Mouse (Mus musculus) spleen, postnatal 14 days (tissue): ENCODE measurements around the gene Thbs1.

Source experiments
- DNase-seq, 2 experiments: peaks; one replicate each; pipeline ENCODE4 v3.0.0; 2021 to 2022; ENCODE audit warnings: low spot score in 2 of 2

Gene Thbs1

DNA sequence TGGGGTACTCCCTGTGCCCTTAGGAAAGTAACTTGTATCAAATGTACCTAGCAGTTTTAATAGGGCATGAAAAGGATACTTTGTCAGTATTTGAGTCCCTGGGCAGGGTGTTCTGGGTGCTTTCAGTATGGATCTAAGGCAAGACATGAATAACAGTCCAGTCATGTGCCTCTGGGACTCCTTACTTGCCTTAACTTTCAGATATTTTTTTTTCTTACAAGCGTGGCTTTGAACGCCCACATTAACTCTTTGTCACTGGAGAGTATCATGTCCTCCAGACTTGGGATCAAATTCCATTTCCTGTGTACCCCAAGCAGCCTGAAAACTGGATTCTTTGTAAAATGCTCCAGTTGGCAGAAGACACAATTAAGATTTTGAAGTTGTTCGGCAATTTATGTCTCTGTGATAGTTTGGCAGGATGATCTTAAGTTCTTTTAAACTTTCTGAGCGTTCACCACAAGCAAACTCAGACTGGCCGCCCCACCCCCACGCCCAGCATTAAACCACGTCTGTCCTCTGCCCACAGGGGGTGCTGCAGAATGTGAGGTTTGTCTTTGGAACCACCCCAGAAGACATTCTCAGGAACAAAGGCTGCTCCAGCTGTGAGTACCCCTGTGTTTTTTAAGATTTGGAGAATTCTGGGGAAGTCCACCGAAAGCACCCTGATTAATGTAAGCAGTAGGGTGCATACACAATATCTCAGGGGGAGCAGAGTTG lies 2.3 kb downstream of the Thbs1 start:
- no peak for DNase-seq

DNA sequence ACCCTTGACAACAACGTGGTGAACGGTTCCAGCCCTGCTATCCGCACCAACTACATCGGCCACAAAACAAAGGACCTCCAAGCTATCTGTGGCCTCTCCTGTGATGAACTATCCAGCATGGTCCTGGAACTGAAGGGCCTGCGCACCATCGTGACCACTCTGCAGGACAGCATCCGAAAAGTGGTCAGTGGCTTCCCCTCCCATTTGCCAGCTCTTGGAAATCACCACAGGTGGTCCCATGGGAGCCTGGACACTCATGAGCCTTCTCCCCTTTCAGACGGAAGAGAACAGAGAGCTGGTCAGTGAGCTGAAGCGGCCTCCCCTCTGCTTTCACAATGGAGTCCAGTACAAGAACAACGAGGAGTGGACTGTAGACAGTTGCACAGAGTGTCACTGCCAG lies 3.0 kb downstream of the Thbs1 start:
- DNase-seq: no peak

DNA sequence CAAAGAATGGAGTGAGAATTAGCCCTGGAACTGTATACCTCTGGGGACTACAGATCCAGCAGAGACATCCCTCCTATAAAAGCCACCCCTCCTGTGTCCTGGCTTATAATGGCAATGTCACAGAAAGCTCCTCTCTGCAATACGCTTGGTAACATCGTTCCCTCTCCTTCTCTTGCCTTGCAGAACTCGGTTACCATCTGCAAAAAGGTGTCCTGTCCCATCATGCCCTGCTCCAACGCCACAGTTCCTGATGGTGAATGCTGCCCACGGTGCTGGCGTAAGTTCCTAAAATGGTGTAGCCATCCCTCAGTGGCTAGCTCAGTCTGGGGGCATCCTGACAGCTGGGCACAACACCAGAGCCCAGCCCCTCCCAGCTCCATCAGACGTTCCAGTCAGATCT lies 4.0 kb downstream of the Thbs1 start:
- no peak for DNase-seq

DNA sequence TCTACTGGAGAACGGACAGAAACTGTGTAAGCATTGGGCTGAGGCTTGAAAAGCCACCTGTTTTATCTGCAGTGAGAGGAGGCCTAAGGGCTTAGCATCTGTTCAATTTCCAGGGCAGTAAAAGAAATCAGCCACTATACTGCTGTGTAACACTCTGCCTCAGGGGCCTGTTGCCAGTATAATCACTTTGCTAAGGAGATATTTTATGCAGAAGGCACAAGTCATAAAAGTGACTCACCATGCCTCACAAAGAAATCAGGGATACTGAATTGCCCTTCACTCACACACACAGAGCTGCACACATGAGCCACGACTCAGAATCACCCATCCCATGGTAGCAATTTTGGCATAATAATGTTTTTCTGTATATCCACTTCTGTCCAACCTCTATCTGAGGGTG lies 4.5 kb downstream of the Thbs1 start:
- no peak for DNase-seq

DNA sequence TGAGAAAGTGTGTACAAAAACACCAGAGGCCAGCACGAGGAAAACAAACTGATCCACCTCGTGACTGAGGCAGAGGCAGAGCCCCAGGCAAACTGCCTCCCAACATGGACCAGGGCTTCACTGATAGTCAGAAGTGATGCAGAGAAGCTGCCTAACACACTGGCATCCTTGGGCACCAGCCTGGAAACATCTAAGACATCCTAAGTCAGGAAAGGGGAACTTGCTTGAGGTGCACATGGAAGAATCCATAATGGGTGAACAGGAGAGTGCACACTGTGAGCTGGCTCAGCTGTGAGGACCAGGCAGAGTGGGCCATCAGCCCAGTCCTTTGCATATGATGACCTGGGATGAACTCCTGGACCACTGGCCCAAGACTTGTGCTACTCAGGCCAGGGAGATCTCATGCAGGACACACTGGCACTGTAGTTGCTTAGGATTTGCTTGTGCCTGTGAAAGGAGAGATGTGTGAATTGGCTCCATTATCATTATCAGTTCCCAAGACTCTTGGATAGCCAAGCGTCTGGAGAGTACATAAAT lies 5.1 kb downstream of the Thbs1 start:
- DNase-seq: no peak

DNA sequence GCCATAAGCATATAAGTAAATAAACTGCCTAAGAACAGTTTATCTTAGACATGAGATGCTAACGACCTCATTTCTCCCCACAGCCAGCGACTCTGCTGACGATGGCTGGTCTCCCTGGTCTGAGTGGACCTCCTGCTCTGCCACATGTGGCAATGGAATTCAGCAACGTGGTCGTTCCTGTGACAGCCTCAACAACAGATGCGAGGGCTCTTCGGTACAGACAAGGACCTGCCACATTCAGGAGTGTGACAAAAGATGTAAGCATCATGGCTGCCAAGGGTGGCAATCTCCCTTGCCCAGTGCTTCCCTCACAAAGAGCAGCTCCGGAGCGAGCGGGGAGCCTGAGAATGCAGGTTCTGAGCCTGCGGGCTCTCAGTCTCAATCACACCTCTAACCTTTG lies 5.7 kb downstream of the Thbs1 start:
- no peak for DNase-seq

DNA sequence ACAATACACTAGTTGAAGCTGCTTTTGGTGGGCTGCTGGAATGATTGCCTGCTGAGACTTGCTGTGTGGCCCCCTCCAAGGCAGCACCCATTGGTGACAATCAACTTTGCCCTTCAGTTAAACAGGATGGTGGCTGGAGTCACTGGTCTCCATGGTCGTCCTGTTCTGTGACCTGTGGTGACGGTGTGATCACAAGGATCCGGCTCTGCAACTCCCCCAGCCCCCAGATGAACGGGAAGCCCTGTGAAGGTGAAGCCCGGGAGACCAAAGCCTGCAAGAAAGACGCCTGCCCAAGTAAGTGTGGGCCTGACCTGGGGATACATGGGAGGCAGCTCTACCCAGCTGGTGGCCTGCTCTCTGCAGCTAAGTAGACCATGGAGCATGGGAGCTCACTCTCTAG lies 6.4 kb downstream of the Thbs1 start:
- DNase-seq: no peak

DNA sequence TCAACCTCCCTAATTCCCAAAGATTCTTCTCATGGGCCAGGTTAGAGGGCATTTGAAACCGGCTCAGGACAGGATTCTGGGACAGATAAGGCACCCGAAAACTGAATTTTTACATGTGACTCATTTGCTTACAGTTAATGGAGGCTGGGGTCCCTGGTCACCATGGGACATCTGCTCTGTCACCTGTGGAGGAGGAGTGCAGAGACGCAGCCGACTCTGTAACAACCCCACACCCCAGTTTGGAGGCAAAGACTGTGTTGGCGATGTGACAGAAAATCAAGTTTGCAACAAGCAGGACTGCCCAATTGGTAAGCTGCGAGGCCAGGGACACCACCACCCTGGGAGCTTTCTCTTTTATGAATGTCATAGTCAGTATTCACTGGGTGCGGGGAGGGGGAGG lies 6.8 kb downstream of the Thbs1 start:
- no peak for DNase-seq

DNA sequence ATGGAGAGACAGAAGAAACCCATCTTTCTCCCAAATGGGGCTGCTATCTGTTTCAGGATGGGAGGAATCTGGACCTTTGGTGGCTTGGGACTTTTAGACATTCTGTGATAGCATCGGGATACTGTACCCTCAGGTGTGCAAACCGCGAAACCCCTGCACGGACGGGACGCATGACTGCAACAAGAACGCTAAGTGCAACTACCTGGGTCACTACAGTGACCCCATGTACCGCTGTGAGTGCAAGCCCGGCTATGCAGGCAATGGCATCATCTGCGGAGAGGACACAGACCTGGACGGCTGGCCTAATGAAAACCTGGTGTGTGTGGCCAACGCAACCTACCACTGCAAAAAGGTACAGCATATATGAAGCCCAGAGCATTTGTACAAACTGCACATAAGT lies 8.0 kb downstream of the Thbs1 start:
- DNase-seq: no peak

DNA sequence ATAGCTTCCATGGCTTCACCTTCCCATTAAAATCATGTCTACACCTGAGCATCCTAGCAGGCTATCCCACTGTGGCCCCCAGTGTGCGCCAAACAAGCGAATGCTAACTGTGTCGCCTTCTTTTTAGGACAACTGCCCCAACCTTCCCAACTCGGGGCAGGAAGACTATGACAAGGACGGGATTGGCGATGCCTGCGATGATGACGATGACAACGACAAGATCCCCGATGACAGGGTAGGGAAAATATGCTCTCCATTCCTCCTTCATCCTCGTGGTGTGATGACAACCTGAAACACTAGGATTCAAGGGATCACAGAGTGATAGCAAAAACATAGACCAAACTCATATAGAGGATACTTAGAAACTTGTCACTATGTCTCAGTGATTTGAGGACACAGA lies 8.4 kb downstream of the Thbs1 start:
- no peak for DNase-seq

DNA sequence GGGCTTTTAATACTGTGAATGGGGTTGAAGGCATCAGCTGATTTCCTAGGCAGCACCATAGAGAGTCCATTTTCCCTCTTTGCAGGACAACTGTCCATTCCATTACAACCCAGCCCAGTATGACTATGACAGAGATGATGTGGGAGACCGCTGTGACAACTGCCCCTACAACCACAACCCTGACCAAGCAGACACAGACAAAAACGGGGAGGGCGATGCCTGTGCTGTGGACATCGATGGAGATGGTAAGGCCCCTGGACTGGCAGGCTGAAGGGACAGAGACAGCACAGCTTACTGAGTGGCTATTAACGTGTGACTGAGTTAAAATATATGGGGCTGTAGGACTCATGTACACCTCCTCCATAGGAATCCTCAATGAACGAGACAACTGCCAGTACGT lies 9.1 kb downstream of the Thbs1 start:
- DNase-seq: no peak

DNA sequence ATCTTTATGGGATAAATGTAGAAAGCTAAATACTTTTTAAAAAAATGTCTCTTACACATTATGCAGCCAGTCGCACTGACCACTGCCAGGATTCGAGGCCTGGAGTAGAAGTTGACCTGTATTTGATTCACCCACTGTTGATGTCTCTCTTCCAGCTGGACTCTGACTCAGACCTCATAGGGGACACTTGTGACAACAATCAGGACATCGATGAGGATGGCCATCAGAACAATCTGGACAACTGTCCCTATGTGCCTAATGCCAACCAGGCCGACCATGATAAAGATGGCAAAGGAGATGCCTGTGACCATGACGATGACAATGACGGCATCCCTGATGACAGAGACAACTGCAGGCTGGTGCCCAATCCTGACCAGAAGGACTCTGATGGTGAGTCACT lies 10.6 kb downstream of the Thbs1 start:
- no peak for DNase-seq

DNA sequence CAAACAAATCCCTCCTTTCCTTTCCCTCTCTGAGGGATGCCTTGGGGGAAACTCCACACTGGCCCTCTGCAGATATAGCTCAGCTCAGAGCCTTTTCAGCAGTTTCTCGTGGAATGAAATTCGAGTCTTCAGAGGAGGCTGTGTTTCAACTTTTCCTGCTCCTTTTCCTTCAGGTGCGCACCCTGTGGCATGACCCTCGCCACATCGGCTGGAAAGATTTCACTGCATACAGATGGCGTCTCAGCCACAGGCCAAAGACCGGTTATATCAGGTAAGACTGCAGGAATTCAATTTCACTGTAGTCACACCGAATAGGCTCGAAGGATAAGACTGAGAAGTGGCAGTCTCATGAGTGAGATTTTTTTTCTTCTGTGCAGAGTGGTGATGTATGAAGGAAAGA lies 12.1 kb downstream of the Thbs1 start:
- DNase-seq: no peak

DNA sequence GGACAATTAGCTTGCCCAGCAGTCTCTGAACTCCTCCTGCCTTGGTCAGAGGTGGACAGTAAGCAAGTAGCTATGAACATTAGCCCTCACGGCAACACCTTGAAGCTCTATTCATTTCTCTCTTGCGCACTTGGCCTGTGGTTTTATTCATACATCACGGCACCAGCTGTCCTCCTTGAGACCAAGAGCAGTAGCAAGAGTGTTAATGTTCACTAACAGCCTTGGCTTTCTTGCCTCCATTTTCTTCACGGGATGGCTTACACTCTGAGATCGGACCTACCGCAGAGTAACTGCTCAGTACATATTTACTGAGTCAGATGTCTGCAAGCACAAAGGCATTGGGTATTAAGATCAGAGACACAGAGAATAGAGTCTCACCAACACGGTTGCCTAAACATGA lies 12.8 kb downstream of the Thbs1 start:
- no peak for DNase-seq

DNA sequence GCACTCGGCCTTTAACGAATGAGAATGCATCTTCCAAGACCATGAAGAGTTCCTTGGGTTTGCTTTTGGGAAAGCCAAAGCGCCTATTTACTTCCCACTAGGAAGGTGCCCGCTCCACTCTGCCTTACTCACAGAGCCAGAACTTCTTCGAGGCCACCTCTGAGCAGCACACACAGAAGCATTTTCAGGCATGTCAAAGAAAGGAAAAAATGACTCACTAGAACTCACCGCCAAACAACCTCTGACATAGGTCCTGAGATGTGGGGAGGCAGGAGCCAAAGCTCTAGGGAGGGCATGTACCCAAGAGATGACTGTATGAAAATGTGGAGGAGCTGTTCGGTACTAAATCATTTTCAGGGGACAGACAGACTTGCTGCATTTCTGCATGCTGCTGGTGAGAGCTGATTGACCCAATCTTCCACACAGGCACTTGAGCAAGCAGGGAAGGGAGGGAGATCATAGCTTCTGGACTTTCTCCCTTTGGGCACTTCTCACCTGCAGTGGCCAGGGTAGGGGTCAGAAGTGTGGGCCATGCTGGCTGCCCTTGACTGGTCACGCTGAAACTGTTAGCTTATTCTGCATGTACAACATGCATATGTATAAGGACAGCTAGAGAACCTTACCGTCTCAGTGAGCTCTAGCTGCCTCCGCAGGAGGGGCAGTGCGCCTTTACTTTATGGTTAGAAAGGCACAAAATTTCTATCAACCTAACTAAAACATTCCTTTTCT lies 13.7 kb downstream of the Thbs1 start:
- DNase-seq: no peak

DNA sequence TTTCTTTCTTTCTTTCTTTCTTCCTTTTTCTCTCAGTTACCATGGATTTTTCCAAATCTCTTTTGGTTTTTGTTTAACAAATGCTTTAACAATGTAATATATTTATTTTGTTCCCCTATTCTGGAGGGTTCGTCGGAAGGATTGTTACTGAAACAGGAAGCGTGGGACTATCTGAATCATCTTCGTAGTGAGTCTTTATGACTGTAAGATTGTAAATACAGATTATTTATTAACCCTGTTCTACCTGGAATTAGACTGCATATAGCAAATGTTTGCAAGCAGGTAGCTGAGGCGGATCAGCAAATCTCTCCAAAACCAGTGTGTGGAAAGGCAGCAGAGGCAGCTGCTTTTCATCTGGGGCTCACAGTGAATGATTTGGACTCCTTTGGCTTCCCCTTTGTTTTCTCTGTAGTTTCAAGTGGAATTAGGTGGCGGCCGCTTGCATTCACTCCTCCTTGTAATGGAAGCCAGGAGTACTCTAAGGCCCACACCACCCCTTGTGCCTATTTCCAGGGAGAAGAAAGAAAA lies 14.3 kb downstream of the Thbs1 start:
- DNase-seq: no peak

DNA sequence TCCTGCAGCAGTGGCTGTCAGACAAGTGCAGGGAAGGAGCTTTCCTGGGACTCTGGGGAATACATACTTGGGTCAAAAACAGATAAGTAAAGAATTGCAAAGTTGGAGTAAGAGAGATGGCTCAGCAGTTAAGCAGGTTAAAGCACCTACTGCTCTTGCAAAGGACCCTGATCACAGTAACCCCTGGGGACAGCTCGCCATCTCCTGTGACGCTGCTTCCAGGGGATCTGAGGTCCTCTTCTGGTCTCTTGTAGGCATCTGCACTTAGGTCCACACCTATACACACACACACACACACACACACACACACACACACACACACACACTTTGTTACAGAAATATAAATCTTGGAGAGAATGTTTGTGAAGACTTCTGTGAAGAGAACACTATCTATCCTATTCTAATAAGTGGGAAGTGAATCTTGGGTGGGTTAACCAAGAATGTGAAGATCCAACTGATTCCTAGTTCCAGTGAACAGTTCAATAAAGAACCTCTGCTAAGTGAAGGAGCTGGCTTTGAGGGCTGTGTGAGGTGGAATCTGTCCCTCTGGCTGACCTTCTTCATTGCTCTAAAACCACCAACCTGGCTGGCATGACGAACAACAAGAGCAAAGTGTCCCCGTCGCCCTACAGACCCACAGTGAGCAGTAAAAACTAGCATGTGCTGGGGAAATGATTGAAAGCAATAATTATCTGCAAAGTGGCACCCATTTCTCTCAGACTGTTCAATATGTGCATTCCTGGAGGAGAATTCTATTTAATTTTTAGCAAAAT lies 16.0 kb downstream of the Thbs1 start:
- no peak for DNase-seq

DNA sequence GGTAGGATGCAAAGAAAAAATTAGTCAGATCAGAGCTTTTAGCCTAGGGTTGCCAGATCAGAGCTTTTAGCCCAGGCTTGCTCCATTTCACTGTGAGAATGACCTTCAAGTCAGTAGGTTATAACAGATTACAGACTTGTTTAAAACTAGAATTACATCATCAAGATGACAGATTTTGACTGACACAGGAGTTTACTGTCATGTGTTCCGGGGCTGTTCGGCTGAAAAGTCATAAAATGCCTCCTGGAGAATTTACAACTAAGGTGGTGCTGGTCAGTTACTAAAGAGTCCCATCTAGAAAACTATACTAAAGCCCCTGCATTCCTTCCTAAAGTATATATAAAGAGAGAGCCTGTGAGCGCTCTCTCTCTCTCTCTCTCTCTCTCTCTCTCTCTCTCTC lies 16.6 kb downstream of the Thbs1 start:
- DNase-seq: no peak

DNA sequence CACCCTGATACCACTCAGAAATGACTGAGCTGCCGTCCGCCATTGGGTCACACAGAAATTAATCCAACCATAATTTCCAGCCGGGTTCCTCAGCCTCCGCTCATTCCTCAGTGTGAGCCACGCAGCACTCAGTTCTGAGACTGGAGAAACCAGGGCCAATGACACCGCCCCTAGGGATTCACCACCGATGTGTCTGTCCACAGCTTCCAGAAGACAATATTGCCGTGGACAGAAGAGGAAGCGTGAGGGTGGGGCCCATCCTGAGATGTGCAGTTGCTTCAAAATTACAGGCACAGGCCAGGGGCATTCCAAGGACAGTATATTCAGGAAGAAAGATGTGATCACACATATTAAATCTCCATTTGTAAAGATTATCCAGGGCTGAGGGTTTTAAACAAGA lies 25.4 kb downstream of the Thbs1 start:
- DNase-seq: no peak

DNA sequence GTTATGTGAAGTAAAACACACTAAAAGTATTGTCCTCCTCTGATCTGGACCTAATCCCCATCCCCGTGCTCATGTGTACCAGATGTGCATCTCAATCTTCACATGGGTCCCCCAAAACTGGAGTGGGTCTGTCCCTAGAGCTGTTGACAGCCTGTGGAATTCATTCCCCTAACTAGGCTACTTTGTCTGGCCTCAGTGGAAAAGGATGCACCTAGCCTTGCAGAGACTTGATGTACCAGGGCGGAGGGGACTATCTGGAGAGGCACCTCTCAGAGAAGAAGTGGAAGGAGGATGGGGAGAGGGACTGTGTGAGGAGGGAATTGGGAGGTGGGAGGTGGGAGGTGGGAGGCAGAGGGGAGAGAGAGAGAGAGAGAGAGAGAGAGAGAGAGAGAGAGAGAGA lies 26.1 kb downstream of the Thbs1 start:
- DNase-seq: no peak

DNA sequence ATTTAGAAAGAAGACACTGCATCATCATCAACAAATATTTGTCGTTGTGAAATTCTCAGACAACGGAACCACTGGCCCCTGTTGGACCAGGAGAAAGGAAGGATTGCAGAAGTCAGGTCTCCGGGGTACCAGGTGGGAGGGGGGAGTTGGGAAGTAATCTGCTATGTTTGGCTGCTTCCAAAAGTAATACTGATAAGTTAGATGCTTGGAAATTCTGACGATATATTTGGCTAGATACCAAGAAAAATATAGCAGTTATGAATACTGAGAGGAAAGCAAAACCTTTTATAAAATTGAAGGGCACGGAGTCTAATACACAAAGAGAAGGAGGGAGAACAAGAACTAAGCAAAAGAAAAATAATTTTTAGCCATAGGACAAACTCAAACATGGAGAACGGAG lies 27.6 kb downstream of the Thbs1 start:
- DNase-seq: no peak

DNA sequence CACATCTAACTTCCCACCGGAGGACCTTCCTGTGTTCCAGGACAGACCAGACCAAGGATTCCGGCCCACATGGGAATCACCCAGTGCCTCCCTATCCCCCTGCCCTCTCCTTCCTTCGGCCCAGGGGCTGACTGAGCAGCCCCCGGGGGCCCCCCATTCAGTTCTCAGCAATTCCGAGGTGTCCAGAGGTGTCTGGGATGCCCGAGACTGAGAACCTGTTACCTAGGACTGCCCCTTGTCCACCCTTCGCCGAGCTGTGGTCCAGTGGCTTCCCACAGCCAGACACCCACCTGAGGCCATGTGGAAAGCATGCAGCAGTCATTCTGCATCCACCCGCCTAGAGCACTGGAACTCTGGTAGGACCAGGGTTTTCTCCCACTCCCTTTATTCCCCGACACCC lies 30.0 kb downstream of the Thbs1 start:
- no peak for DNase-seq
